Mouse (Mus musculus) MEL (cell line): Measurements from ENCODE around the gene Prr5. TPM values are rescaled to one million over a fixed set of nuclear protein-coding genes. Genes with fewer than 3 reads are reported as not detected.

ENCODE experiments used
- DNase-seq: peaks from one replicate; pipeline ENCODE4 v3.0.0; 2011; ENCODE audit warnings: low read depth, low spot score
- H3K27ac ChIP-seq: 2 replicates; pipeline ENCODE4 v1.5.1; 2012; ENCODE audit warnings: low read depth, mild to moderate bottlenecking, control low read depth, low read length, moderate library complexity; ENCODE audit not compliant: control insufficient read depth
- H3K27me3 ChIP-seq, 2 experiments: fragments of 150-350 bp in 1 of 2; sonication (generic) in 1 of 2; 2 replicates each; pipeline ENCODE4 v1.6.1; 2012; ENCODE audit warnings: low read length in 2 of 2, mild to moderate bottlenecking in 2 of 2, improper control_type of control experiment in 1 of 2, moderate library complexity in 1 of 2; ENCODE audit not compliant: insufficient read depth in 2 of 2, control insufficient read depth in 1 of 2
- H3K36me3 ChIP-seq, 2 experiments: 2 replicates each; pipeline ENCODE4 v1.6.1; 2012 to 2014; ENCODE audit warnings: low read length in 2 of 2, improper control_type of control experiment in 1 of 2, inconsistent platforms in 1 of 2, mild to moderate bottlenecking in 1 of 2; ENCODE audit not compliant: insufficient read depth in 2 of 2, control insufficient read depth in 1 of 2
- H3K4me1 ChIP-seq, 2 experiments: fragments of 150-350 bp in 1 of 2; sonication (generic) in 1 of 2; 2 replicates each; pipeline ENCODE4 v1.6.1; 2012; ENCODE audit warnings: low read length in 2 of 2, improper control_type of control experiment in 1 of 2, mild to moderate bottlenecking in 1 of 2; ENCODE audit not compliant: insufficient read depth in 2 of 2, control insufficient read depth in 1 of 2
- H3K4me3 ChIP-seq, 2 experiments: fragments of 150-350 bp in 1 of 2; sonication (generic) in 1 of 2; 2 replicates each; pipeline ENCODE4 v1.5.1; 2012; ENCODE audit warnings: low read depth in 2 of 2, low read length in 2 of 2, mild to moderate bottlenecking in 2 of 2, moderate library complexity in 2 of 2, control low read depth in 1 of 2, improper control_type of control experiment in 1 of 2; ENCODE audit not compliant: control insufficient read depth in 1 of 2, insufficient read depth in 1 of 2
- H3K79me2 ChIP-seq: 2 replicates; pipeline ENCODE4 v1.6.1; 2012; ENCODE audit warnings: mild to moderate bottlenecking, low read length, moderate library complexity; ENCODE audit not compliant: control insufficient read depth, poor library complexity, insufficient read depth
- H3K9ac ChIP-seq: 2 replicates; pipeline ENCODE4 v1.6.1; 2012; ENCODE audit warnings: low read depth, mild to moderate bottlenecking, control low read depth, low read length, moderate library complexity; ENCODE audit not compliant: control insufficient read depth, poor library complexity, severe bottlenecking
- H3K9me3 ChIP-seq: fragments of 150-350 bp; sonication (generic); replicated peaks from 2 replicates; pipeline ENCODE4 v1.6.1; 2012; ENCODE audit warnings: mild to moderate bottlenecking, low read length, improper control_type of control experiment, moderate library complexity; ENCODE audit not compliant: insufficient read depth
- E2F4 ChIP-seq: IDR thresholded peaks from 2 replicates; pipeline ENCODE4 v1.6.1; 2011; ENCODE audit warnings: low read depth, low read length, improper control_type of control experiment, borderline replicate concordance
- EP300 ChIP-seq, 2 experiments: IDR thresholded peaks; 2 replicates each; pipeline ENCODE4 v1.6.1; 2011; ENCODE audit warnings: improper control_type of control experiment in 2 of 2, low read length in 2 of 2, low read depth in 1 of 2, mild to moderate bottlenecking in 1 of 2
- ETS1 ChIP-seq: IDR thresholded peaks from 2 replicates; pipeline ENCODE4 v1.6.1; 2012; ENCODE audit warnings: low read depth, mild to moderate bottlenecking, inconsistent platforms, low read length, improper control_type of control experiment, moderate library complexity
- JUND ChIP-seq: IDR thresholded peaks from 2 replicates; pipeline ENCODE4 v1.6.1; 2011; ENCODE audit warnings: low read depth, mild to moderate bottlenecking, improper control_type of control experiment, low read length
- MEF2A ChIP-seq: IDR thresholded peaks from 2 replicates; pipeline ENCODE4 v1.6.1; 2014; ENCODE audit warnings: low read depth, mild to moderate bottlenecking, inconsistent platforms, low read length, improper control_type of control experiment; ENCODE audit not compliant: poor library complexity, insufficient replicate concordance, severe bottlenecking; ENCODE audit errors: extremely low read depth
- MXI1 ChIP-seq: IDR thresholded peaks from 2 replicates; pipeline ENCODE4 v1.6.1; 2011; ENCODE audit warnings: mild to moderate bottlenecking, low read depth, low read length, improper control_type of control experiment
- MYB ChIP-seq: IDR thresholded peaks from 2 replicates; pipeline ENCODE4 v1.6.1; 2011; ENCODE audit warnings: mild to moderate bottlenecking, low read depth, low read length, improper control_type of control experiment
- NELFE ChIP-seq: IDR thresholded peaks from 2 replicates; pipeline ENCODE4 v1.6.1; 2011; ENCODE audit warnings: low read depth, low read length, improper control_type of control experiment
- POLR2A ChIP-seq, 2 experiments: IDR thresholded peaks; 2 replicates each; pipeline ENCODE4 v1.6.1; 2011 to 2012; ENCODE audit warnings: low read length in 2 of 2, mild to moderate bottlenecking in 2 of 2, control low read depth in 1 of 2, improper control_type of control experiment in 1 of 2, low read depth in 1 of 2, moderate library complexity in 1 of 2; ENCODE audit not compliant: control insufficient read depth in 1 of 2, insufficient read depth in 1 of 2, poor library complexity in 1 of 2
- POLR2AphosphoS5 ChIP-seq: IDR thresholded peaks from 2 replicates; pipeline ENCODE4 v1.6.1; 2012; ENCODE audit warnings: low read depth, borderline replicate concordance, mild to moderate bottlenecking, inconsistent platforms, low read length, moderate library complexity, mixed read lengths
- SMC3 ChIP-seq: IDR thresholded peaks from 2 replicates; pipeline ENCODE4 v1.6.1; 2011; ENCODE audit warnings: low read depth, low read length, improper control_type of control experiment
- TAL1 ChIP-seq: IDR thresholded peaks from 2 replicates; pipeline ENCODE4 v1.6.1; 2012; ENCODE audit warnings: mild to moderate bottlenecking, inconsistent platforms, low read length, moderate library complexity, mixed read lengths
- USF2 ChIP-seq, 2 experiments: IDR thresholded peaks; 2 replicates each; pipeline ENCODE4 v1.6.1; 2011 to 2012; ENCODE audit warnings: improper control_type of control experiment in 2 of 2, low read length in 2 of 2, borderline replicate concordance in 1 of 2, inconsistent platforms in 1 of 2, low read depth in 1 of 2, mild to moderate bottlenecking in 1 of 2; ENCODE audit not compliant: insufficient read depth in 1 of 2
- ZNF384 ChIP-seq: IDR thresholded peaks from 2 replicates; pipeline ENCODE4 v1.6.1; 2012; ENCODE audit warnings: low read depth, mild to moderate bottlenecking, inconsistent platforms, low read length, improper control_type of control experiment
- polyA plus RNA-seq, 2 experiments: library from polyadenylated mRNA; stranded (reverse) in 1 of 2; unstranded in 1 of 2; fragments of >175 nt in 1 of 2; fragments of >200 nt in 1 of 2; gene quantifications; 2 replicates each; pipeline versions ENCODE4 v1.2.1 to v1.2.4; 2012; ENCODE audit warnings: low replicate concordance in 2 of 2, low read depth in 1 of 2; ENCODE audit not compliant: insufficient read length in 2 of 2, insufficient read depth in 1 of 2, missing spikeins in 1 of 2
- total RNA-seq: library from RNA; depleted of rRNA; stranded (reverse); fragments of 300-350 nt; gene quantifications from 2 replicates; pipeline ENCODE4 v1.2.3, GENCODE M21; 2012; rRNA removed

Prr5 gene
- total and polyA plus RNA-seq, 3 experiments = not detected

GRCm38 (mm10) chr15:84745831-84746230, 76.4 kb downstream of the Prr5 start:
- Histone ChIP-seq H3K27me3 (no peaks in the 10 kb centered on the region), H3K36me3 (no peaks in the 10 kb centered on the region), H3K79me2 (no peaks in the 10 kb centered on the region)
- no peak for DNase-seq
- no peak for TF ChIP-seq JUND
- no peak for TF ChIP-seq ZNF384
- no peak for TF ChIP-seq POLR2AphosphoS5
- TF ChIP-seq POLR2A (IDR thresholded peaks at IDR 0.05; ENCODE audit: control insufficient read depth in 1 of 2, insufficient read depth in 1 of 2, low read depth in 1 of 2, low read length in 2 of 2, poor library complexity in 1 of 2) = no peak
- TF ChIP-seq E2F4 = no peak
- TF ChIP-seq MXI1 = no peak
- TF ChIP-seq NELFE = no peak
- no peak for TF ChIP-seq ETS1
- no peak for TF ChIP-seq TAL1
- no peak for TF ChIP-seq USF2 (IDR thresholded peaks at IDR 0.05; ENCODE audit: borderline replicate concordance in 1 of 2, insufficient read depth in 1 of 2, low read depth in 1 of 2, low read length in 2 of 2)
- no peak for TF ChIP-seq MEF2A
- TF ChIP-seq SMC3 = no peak
- no peak for TF ChIP-seq MYB
- no peak for TF ChIP-seq EP300 (IDR thresholded peaks at IDR 0.05; ENCODE audit: low read depth in 1 of 2, low read length in 2 of 2)
- TF ChIP-seq, all 39 proteins: peak for 0
- no peak overlapping the region for H3K27ac ChIP-seq
- no peaks in the 10 kb centered on the region for H3K9me3 ChIP-seq
- no peaks in the 10 kb centered on the region for H3K4me1 ChIP-seq
- H3K9ac ChIP-seq = no peak overlapping the region
- no peak overlapping the region for H3K4me3 ChIP-seq

Other genes with a start within 250 kb of the Prr5 start
- not detected in 2 replicates for gene Shisal1, start 222.5 kb upstream of the Prr5 start, total RNA-seq
- not detected for gene Shisal1, start 222.5 kb upstream of the Prr5 start, polyA plus RNA-seq
- gene Rtl6, start 111.8 kb upstream of the Prr5 start, total RNA-seq = not detected in 2 replicates
- not detected for gene Rtl6, start 111.8 kb upstream of the Prr5 start, polyA plus RNA-seq
- gene Arhgap8, start 50.4 kb downstream of the Prr5 start, total RNA-seq = not detected in 2 replicates
- not detected for gene Arhgap8, start 50.4 kb downstream of the Prr5 start, polyA plus RNA-seq
- 3.3 and 4.7 TPM in 2 replicates for gene Phf21b, start 186.4 kb downstream of the Prr5 start, total RNA-seq
- gene Phf21b, start 186.4 kb downstream of the Prr5 start, polyA plus RNA-seq = 10 to 100 TPM in 1 of 2 experiments, not detected in 1; 14.7 TPM